Mouse (Mus musculus) heart, postnatal 14 days (tissue): Measurements from ENCODE around the gene Cdc42ep1. TPM values are rescaled to one million over a fixed set of nuclear protein-coding genes. Genes with fewer than 3 reads are reported as not detected.

Experiments
- DNase-seq, 2 experiments: peaks; one replicate each; pipeline ENCODE4 v3.0.0; 2021 to 2022
- intact Hi-C: fragments of 180-260 bp; cut with DNase I; formaldehyde crosslinking; loops from one replicate; pipeline ENCODE4 v1.15.1; 2025
- total RNA-seq, 2 experiments: library from RNA; stranded (reverse); gene quantifications; 2 replicates each; pipeline ENCODE4 v1.2.3; 2021

Cdc42ep1 gene
- total RNA-seq, 2 experiments from 2014 or later = 47.5 to 50.8 TPM

DNA sequence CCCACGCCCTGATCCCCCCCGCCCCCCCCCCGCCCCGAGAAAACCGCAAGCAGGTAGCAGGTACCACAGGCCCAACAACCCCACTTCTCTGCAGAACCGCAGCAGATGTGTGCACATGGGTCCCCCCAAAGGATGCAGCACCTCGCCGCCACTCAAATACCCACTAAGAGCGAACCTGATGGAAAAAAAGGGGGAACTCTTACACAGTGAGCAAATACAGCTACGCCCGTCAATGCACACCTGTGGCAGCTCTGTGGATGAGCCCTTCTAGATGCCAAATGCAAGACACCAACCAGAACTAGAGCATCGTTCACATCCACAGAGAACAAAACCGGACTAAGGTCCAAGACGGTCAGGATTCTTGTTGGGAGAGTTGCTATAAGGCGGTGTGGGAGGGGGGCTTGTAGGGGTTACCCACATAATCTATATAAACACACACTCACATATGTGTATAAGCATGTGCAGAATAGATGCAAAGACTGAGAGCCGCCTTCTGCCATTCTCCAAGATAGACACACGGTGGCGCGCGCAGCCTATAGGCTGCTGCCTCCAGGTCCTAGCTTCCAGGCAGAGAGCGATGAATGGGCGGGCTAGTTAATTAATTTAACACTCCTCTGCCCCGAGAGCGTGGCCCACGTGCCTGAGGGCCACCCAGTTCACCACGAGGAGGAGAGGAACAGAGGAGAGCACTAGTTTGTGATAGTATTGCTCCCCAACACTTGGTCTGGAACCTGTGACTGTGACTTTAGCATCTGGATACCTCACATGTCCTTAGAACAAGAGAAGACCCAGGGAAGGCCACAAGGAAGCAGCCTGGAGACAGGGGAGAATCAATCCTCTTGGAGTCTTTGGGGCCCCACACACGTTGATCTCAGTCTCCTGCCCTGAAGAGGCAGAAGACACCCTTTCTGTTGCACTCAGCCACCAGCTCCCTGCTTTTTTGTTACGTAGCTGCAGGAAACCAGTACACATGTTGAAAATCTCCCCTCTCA lies 15.9 kb upstream of the Cdc42ep1 start:
- peak; percentile 83 for DNase-seq
- intact Hi-C loops = loop anchor here (1.0 kb wide), 3 partner anchors 20 to 44 kb away; no protein-coding TSS in a partner anchor

DNA sequence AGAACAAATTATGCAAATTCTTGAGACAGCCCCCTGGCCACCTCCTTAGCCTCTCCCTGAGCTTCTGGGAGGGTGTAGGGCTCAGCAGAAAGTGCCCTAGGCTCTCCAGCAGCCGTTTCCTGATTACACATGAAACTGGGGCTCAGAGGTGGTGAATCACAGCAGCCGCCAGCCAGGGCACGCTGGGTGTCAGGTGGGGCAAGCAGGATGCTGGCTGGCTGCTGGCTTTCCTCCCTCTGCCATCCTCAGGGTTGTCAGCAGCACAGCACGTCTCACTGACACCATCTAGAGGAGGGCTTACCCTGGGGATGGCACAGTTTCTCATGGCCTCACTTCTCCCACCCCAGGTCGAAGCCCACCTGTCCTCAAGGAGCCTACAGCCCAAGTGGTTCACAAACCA lies 14.1 kb upstream of the Cdc42ep1 start:
- DNase-seq = no peak
- intact Hi-C loops = no loop called here

DNA sequence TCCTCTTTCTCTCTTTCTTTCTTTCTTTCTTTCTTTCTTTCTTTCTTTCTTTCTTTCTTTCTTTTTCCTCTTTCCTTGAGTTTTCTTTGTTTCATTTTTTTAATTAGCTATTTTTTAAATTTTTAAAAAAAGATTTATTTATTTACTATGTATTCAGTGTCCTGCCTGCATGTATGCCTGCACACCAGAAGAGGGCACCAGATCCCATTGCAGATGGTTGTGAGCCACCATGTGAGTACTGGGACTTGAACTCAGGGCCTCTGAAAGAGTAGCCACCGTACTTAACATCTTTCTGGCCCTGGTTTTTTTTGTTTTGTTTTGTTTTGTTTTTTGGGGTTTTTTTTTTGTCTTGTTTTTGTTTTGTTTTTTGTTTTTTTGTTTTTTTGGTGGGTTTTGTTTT lies 12.8 kb upstream of the Cdc42ep1 start:
- intact Hi-C loops = no loop called here
- DNase-seq = no peak

DNA sequence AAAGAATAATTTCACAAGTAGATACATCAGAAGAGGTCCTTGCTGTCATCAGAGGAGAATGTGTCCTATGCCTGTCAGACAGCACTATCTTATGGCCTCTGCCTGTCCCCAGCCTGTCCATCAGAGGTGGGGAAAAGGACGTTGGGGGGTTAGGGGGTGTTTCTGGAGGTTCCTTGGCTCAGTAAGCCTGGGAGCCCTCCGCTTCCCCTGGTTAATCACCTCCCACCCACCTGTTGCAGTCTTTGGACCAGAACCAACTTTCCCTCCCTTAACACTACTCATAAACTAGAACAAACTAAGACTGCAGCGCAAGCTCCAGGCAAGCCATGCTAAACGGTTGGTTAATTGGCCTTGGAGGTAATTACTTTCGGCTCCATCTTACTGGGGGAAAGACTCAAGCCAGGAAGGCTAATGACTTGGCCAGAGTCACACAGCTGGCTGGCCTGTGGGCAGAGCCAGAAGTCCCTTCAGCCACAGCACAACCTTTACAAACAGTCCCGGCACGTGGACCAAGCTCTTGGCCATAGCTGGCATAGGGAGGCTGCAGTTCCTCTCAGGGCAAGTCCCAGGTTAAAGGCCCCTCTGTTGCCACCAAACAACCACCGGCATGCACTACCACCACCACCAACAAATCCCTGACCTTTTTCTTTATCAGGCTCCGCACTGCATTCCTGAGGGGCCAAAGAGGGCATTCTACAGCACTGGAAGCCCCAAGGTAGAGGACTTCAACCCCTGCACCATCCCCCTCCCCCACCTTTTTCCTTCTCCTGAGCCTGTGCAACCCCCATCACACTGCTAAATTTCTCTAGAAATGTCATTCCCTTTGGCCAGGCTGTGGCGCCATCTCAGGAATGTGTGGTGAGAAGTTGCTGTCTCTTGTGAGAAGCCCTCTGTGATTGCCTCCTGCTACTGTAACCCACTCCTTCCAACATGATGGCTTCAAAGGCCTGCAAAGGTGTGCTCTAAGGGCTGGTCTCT lies 11.4 kb upstream of the Cdc42ep1 start:
- no peak for DNase-seq
- intact Hi-C loops = loop anchor here (1.0 kb wide), 1 partner anchor 17 kb away; no protein-coding TSS in a partner anchor

DNA sequence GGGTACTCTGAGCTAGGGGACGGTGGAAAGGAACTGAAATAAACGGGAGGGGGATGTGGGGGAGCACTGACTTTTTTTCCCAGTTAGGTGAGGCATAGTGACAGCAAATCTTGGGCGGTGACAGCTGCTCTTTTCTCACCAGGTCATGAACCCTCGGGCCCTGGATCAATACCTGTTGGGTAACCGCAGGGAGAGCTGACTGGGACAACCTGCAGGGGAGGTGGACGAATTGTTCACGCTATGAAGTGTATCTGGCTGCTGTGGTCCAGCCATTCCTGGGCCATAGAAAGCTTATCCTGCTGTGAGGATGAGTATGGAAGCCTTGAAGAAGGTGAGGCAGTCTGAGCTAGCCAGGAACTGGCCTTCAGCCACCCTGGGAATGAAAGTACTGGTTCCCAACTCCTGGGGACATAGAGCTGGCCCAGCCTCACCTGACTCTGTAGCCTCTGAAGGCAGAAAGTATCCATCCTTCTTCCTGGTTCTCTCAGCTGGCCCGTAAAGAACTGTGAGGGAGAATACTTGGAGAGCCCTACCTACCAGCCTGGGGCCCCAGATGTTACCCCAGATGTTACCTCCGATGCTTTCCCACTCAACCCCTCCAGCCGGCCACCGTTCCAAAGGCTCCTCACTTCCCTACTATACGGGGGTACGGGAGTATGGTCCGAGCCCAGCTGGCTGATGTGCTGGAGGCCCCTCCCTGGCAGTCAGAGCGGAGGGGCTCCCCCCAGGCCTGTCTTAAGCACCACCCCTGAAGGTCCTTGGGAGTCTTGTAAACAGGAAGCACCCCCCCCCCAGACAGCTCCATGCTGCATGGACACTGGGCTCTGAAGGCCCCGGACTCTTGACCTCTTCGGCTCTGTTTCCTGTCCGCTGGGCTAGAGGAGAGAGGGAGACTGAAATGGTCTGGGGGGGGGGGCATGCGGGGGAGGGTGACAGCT lies 10.4 kb upstream of the Cdc42ep1 start:
- intact Hi-C loops = loop anchor here (1.0 kb wide), 1 partner anchor 16 kb away; no protein-coding TSS in a partner anchor
- peak; percentile 58 to 66 for DNase-seq

DNA sequence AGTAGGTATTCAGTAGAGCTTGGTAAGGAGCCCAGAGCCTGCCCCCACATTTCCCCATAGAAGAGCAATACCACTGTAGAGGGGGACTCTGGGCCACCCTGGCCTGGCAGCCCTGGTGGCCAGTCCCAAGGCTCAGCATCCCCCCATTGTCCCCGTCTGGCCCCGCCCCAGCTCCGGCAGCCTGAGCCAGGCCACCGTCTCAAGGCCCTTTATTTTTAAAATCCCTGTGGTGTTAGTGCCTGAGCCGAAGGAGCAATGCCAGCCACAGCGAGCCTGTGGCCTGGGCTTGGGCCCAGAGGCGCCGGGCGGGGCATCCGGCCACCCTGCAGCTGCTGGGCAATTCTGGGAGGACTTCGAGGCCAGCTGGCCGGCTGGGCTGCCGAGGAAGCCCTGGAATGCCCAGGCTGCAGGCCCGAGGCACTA lies 9.7 kb upstream of the Cdc42ep1 start:
- intact Hi-C loops = no loop called here
- DNase-seq = peak; percentile 86 to 91

DNA sequence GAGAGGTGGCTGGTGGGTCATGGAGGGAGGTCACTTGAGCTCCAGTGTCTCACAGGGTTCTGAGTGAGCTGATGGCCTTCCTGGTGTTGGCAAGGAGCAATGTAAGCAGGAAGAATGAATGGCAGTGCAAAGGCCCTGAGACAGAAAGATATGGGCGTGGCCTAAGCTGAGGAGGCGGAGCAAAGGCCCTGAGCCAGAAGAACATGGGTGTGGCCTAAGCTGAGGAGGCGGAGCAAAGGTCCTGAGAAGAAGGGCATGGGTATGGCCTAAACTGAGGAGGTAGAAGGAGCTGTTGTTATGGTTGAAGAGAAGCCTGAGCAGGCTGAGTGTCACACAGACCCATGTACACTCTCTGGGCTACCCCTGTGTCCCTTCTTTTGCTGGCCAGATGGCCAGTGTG lies 8.8 kb upstream of the Cdc42ep1 start:
- intact Hi-C loops = no loop called here

DNA sequence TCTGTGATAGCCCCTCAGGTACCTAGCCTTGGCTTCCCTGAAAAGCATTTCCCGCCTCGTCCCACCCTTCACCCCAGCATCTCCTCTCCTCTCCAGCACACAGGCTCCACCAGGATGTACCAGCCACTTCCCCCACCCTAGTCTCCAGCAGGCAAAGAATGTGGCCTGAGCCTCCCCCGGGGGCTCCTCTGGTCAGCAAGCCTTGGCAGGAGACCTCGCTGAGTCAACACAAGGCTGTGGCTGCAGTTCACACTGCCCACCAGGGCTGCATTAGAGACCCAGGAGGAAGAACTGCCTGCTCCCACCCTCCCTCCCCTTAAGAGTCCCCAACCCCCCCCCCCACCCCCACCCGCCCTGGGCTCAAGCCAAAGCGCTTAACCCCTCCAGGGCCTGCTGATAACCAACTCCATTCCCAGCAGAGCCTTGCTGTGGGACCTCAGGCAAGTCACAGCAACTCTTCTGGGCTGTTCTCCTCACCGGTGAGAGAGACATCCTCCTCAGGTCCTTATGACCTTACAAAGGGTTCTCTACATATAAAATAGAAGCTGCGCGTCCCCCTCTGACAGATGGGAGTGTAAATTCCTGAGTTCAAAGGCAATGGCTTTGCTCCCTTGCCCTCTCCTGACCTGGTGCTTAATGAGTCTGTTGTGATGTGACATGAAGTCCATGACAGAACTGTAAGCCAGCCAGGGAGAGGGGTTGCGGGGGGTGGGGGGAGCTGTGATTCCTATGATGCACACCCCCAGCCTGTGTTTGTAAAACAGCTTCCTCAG lies 8.0 kb upstream of the Cdc42ep1 start:
- no peak for DNase-seq
- intact Hi-C loops = no loop called here

More for the DNA sequence above, 8.8 kb upstream of the Cdc42ep1 start:
- no peak for DNase-seq

DNA sequence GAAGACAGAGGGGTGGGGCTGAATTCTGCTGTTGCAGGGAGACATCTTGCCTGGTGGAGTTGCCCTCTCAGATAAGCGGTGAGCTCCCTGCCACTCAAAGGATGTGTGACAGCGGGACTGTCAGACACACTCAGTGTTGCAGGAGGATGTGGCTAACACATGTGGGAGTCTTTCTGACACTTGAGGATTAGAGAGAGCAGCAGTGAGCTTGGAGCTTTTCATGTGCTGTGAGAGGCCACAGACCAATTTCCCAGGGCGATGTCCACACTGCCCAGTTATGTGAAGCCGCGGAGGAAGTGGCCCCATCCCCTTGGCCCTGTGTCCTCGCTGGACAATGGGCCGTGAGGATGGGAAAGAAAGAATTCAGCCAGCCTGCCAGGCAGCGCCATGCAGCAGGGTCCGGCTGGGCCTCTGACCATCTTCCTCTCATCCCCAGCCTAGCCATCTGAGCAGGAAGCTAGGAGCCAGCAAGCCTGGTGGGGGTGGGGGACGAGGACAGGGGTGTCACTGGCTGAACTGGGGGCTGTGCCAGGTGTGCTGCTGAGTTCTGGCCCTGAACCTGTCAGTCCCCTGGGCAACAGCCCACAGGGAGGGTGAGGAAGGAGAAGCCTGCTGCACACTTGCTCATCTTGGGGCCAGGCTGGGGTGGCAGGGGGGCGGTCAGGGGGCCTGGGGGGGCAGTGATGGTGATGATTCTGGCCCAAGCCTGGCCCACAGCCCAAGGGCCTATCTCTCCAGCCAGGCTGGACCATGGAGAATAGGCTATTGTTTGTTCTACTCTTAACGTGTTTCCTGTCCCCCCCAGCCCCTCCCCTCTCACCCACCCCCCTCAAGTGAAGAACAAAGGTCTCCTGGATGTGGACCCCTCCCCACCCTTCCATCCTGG lies 7.0 kb upstream of the Cdc42ep1 start:
- intact Hi-C loops = no loop called here
- DNase-seq = peak; percentile 64 to 66

DNA sequence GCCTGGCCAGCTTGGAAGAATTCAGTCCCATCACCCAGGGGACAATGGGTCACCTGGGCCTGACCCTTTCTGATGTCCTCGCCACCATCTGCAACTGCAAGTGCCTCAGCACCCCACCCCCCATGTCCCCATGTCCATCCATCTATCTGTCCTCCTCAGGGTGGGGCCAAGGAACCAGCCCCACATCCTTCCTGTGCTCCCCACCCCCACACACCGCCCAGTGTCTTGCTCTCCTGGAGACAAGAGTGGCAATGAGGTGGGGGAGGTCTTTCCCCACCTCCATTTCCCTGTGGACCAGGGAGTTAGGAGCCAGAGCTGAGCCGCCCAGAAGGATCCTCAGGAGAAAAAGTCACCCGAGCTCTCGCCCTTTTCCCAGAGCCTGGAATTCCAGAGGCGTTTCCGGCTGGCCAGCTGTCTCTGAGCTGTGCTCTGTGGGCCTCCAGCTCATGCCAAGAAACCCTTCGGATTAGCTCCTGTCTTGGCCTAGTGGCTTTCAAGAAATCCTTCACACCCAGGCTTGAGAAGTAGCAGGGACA lies 6.3 kb upstream of the Cdc42ep1 start:
- DNase-seq = peak; percentile 71 to 81
- intact Hi-C loops = no loop called here

DNA sequence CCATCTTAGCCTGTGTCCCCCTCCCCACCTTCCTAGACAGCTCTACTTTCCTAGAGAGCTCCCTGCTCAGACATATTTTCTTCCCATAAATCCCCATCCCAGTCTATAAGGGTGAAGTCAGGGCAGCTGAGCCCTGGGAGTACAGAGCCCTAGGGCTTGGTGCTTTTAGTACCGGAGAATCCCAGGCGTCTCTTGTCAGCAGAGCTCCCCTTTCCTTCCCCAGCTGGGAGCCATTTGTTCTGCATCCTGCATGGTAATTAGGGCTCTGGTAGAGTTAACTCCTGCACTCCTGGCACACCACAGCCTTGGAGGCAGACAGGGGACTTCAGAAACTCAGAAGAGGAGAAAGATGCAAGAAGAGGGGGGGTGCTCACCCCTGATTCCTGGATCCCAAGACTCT lies 2.7 kb upstream of the Cdc42ep1 start:
- DNase-seq = peak in 1 of 2 experiments; percentile 36
- intact Hi-C loops = loop anchor here (10.0 kb wide), 1 partner anchor 215 kb away; no protein-coding TSS in a partner anchor

DNA sequence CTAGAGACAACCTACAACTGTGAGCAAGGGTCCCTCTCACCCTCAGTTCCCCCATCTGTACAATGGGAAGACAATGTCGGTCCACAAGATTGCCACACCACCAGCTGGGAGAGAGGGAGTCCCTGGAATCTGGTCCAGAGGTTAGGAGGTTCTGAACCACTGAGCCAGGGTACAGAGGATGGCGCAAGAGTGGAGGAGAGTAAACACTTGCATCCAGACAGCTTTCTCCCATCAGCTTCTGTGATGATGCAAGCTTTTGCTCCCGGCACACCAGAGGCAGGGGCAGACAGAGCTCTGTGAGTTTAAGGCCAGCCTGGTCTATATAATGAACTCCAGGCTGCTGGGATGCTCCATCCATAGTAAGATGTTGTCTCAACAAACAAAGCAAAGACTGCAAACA lies 2.2 kb upstream of the Cdc42ep1 start:
- peak in 1 of 2 experiments; percentile 44 for DNase-seq
- intact Hi-C loops = loop anchor here (10.0 kb wide), 1 partner anchor 215 kb away; no protein-coding TSS in a partner anchor

DNA sequence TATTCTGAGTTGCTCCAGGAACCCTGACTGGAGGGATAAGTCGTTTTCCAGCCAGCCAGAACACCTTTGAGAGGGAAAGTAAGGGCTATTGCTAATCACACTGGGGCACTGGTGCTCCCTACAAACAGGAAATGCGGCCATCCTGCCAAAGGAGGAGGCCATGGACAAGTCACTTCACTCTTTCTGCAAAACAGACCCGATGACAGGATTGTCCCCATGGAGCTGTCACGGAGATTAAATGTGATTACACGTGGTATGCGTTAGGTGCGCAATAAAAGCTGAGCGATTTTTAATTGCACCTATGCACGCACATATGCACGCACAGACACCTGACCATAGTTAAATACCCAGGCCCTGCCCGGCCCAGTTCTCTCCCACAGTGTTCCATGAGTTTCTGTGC lies 1.7 kb upstream of the Cdc42ep1 start:
- DNase-seq = no peak
- intact Hi-C loops = loop anchor here (10.0 kb wide), 1 partner anchor 216 kb away; no protein-coding TSS in a partner anchor

DNA sequence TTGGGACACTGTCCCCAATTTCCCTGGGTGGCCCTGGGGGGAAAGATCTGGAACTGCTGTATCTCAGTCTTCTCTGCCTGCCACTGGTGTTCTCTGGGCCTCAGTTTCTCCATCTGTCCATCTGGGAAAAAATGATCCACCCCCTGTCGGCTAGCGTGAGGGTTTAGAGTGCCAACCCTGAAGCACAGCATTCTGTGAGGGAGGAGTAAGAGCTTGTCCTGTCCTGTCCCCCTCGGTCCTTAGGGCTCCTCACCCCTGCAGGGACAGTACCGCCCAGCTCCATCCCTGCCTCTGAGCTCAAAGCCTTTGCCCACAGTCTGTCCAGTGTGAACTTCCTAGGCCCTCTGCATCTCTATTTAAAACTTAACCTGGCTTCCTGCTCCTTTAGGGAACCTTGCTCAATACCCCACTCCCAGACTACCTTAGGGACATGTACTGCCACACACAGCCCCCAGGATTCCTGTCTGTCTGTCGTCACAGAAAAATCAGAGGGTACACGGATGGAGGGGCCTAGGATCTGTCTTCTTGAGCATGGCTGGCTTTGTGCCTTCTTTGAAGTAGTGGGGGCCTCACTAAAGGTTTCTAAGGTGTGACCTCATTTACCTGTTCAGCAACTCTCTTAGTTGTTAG lies 1.1 kb upstream of the Cdc42ep1 start:
- intact Hi-C loops = loop anchor here (10.0 kb wide), 1 partner anchor 216 kb away; no protein-coding TSS in a partner anchor
- DNase-seq = no peak

DNA sequence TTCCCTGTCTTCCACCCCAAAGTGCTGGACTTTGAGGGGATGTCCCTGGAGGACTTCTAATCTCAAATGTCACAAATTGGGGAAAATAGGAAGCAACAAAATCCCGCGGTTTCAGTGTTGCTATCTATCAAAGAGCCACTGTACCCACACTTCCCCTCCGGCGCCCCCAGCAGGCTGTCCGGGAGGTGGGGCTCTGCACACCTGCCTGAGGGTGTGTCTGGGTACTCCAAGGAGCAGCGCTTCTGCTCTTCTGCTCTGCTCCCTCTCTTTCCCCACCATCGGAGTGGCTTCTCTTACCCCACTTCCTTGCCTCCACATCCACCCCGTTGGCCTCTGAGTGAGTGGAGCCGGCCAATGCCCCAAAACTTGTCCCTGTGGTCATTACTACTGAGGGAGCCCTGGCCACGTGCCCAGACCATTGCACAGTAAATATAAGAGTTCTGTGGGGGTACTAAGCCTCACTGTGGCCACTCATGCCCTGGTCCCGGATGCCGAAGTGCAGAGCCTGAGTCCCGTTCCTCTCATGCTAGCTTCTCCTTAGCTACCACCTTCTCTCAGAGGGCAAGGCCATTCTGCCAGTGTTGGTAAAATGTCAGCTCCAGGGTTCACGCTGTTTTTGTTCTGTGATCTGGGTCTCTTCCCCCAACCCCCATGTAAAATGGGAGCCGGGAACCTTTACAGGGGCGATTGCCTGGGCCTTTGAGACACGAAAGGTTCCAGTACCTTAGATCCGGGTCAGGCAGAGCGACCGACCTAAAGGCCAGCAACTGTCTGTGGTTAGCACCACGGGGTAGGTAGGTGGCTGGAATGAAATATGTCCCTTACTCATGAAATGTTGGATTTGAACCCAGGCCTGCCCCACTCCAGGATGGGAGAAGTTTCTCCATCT lies 1.4 kb downstream of the Cdc42ep1 start:
- peak in 1 of 2 experiments; percentile 44 for DNase-seq
- intact Hi-C loops = loop anchor here (10.0 kb wide), 1 partner anchor 219 kb away; no protein-coding TSS in a partner anchor

DNA sequence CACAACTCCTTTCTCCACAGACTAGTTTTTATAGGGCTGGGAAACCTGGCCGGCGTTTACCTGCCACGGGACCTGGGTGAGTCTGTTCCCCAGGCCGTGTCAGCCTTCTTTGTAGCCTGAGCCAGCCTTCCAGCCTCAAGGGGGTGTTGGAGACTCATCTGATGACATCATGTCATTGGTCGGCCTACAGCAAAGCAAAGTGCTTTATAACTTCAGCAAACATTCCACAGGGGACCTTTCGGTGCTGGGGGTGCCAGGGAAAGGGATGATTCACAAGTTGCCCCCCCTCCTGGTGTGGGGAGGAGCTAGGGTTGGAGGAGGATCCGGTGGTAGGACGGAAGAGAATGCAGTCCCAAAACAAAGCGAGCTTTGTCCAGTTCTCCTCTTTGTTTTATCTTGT lies 2.4 kb downstream of the Cdc42ep1 start:
- DNase-seq = peak; percentile 64 to 74
- intact Hi-C loops = loop anchor here (10.0 kb wide), 1 partner anchor 220 kb away; no protein-coding TSS in a partner anchor
